Mouse (Mus musculus) midbrain, embryonic 11.5 days (tissue): Measurements from ENCODE around the gene Grik3. TPM values are rescaled to one million over a fixed set of nuclear protein-coding genes. Genes with fewer than 3 reads are reported as not detected.
A peak's percentile ranks its signal among the peaks of the same experiment; 100 is the strongest.

ENCODE experiments used
- ATAC-seq: fragments of 200-750 bp; cut with Nextera tagmentation; 2 replicates; pipeline ENCODE4 v1.8.0; 2017; ENCODE audit warnings: moderate TSS enrichment, moderate library complexity; ENCODE audit not compliant: low FRiP score
- DNase-seq: peaks from one replicate; pipeline ENCODE4 v3.0.0; 2015; ENCODE audit warnings: low spot score; ENCODE audit errors: missing footprints
- H3K27ac ChIP-seq: fragments of 300-500 bp; sonication (generic); 2 replicates; pipeline ENCODE4 v1.5.1; 2014; ENCODE audit warnings: low read depth, low read length
- H3K27me3 ChIP-seq: fragments of 300-500 bp; sonication (generic); 2 replicates; pipeline ENCODE4 v1.6.1; 2014; ENCODE audit warnings: mild to moderate bottlenecking, low read length, moderate library complexity, mixed read lengths; ENCODE audit not compliant: control insufficient read depth, insufficient read depth
- H3K36me3 ChIP-seq: fragments of 300-500 bp; sonication (generic); 2 replicates; pipeline ENCODE4 v1.6.1; 2014; ENCODE audit warnings: mild to moderate bottlenecking, low read length, moderate library complexity, mixed read lengths; ENCODE audit not compliant: control insufficient read depth, insufficient read depth
- H3K4me1 ChIP-seq: fragments of 300-500 bp; sonication (generic); 2 replicates; pipeline ENCODE4 v1.6.1; 2014; ENCODE audit warnings: low read length; ENCODE audit not compliant: control insufficient read depth, insufficient read depth
- H3K4me2 ChIP-seq: fragments of 300-500 bp; sonication (generic); 2 replicates; pipeline ENCODE4 v1.6.1; 2014; ENCODE audit warnings: mild to moderate bottlenecking, moderate library complexity
- H3K4me3 ChIP-seq: fragments of 300-500 bp; sonication (generic); 2 replicates; pipeline ENCODE4 v1.5.1; 2014; ENCODE audit warnings: low read depth, low read length
- H3K9ac ChIP-seq: fragments of 300-500 bp; sonication (generic); 2 replicates; pipeline ENCODE4 v1.6.1; 2014; ENCODE audit warnings: low read length
- H3K9me3 ChIP-seq: fragments of 300-500 bp; sonication (generic); 2 replicates; pipeline ENCODE4 v1.6.1; 2016; ENCODE audit warnings: low read length; ENCODE audit not compliant: control insufficient read depth
- WGBS: fragments of 180-500 bp; shearing (Covaris S2); extraction: QIAGEN DNeasy Blood & Tissue Kit; methylation state at CpG from one replicate; pipeline ENCODE4 v1.1.7; 2014; 5-methylcytosine and 5-hydroxymethylcytosine counted together
- polyA plus RNA-seq: library from polyadenylated mRNA; unstranded; fragments of >200 nt; fragmentation: Nextera tagmentation; extraction: Ambion mirVana; gene quantifications from 2 replicates; pipeline ENCODE4 v1.2.1, GENCODE M21; 2014

Gene Grik3
- 0.60 and 0.62 TPM in 2 replicates for polyA plus RNA-seq

- Histone ChIP-seq H3K4me3 (peak within 1 kb of the TSS; percentile 45), H3K4me1 (peaks cover 47% of the 10 kb centered on the region), H3K36me3 (no peaks in the 10 kb centered on the region), H3K4me2 (peak within 1 kb of the TSS; percentile 81), H3K27me3 (peaks cover 96% of the 10 kb centered on the region), H3K9ac (peak within 1 kb of the TSS; percentile 57), H3K27ac (no peak within 1 kb of the TSS), H3K9me3 (no peaks in the 10 kb centered on the region)
- under 1% methylated on average over 76 of the region's 77 CpGs for WGBS
- ATAC-seq, result peak; percentile 10; the same call in 1 of the 2 replicates
- DNase-seq, result peak; percentile 96
Observed at GRCm38 (mm10) chr4:125490661-125491504, at the start of gene Grik3. Grik3 (plus strand) TSS chr4:125490700.

- no peak overlapping the region for H3K4me2 ChIP-seq
- no peaks in the 10 kb centered on the region for H3K27me3 ChIP-seq
- H3K36me3 ChIP-seq, result no peaks in the 10 kb centered on the region
- H3K4me1 ChIP-seq, result peaks cover 13% of the 10 kb centered on the region
- no peak overlapping the region for H3K9ac ChIP-seq
- 87% methylated on average over 4 of the region's 4 CpGs for WGBS
- no peak overlapping the region for H3K27ac ChIP-seq
- no peaks in the 10 kb centered on the region for H3K9me3 ChIP-seq
- H3K4me3 ChIP-seq, result no peak overlapping the region
- DNase-seq (no peak), ATAC-seq (no peak)
Observed at GRCm38 (mm10) chr4:125441821-125442220, 48.7 kb upstream of the Grik3 start.

GRCm38 (mm10) chr4:125444366-125444765 is 46.1 kb upstream of the Grik3 start:
- Histone ChIP-seq H3K36me3 (no peaks in the 10 kb centered on the region), H3K27ac (no peak overlapping the region), H3K4me2 (no peak overlapping the region), H3K27me3 (no peaks in the 10 kb centered on the region), H3K9ac (no peak overlapping the region), H3K9me3 (no peaks in the 10 kb centered on the region), H3K4me1 (peaks cover 10% of the 10 kb centered on the region), H3K4me3 (no peak overlapping the region)
- WGBS, result 87% methylated on average over 7 of the region's 7 CpGs
- DNase-seq, result peak; percentile 62
- no peak for ATAC-seq

- Histone ChIP-seq H3K9ac (no peak overlapping the region), H3K4me1 (peaks cover 8% of the 10 kb centered on the region), H3K4me3 (no peak overlapping the region), H3K4me2 (no peak overlapping the region), H3K9me3 (no peaks in the 10 kb centered on the region), H3K27ac (peak overlapping the region; percentile 4), H3K27me3 (no peaks in the 10 kb centered on the region; the same call in 1 of the 2 replicates), H3K36me3 (no peaks in the 10 kb centered on the region)
- WGBS, result 44% methylated on average over 7 of the region's 7 CpGs
- DNase-seq, result peak; percentile 85
- ATAC-seq, result peak; percentile 67; the same call in 1 of the 2 replicates
Observed at GRCm38 (mm10) chr4:125450602-125451321, 39.7 kb upstream of the Grik3 start.

- Histone ChIP-seq H3K4me2 (no peak overlapping the region), H3K36me3 (no peaks in the 10 kb centered on the region), H3K27ac (no peak overlapping the region), H3K27me3 (no peaks in the 10 kb centered on the region; the same call in 1 of the 2 replicates), H3K9me3 (no peaks in the 10 kb centered on the region), H3K4me3 (no peak overlapping the region), H3K9ac (no peak overlapping the region), H3K4me1 (peaks cover 8% of the 10 kb centered on the region)
- ATAC-seq (no peak), DNase-seq (peak; percentile 74)
- 40% methylated on average over 6 of the region's 6 CpGs for WGBS
Observed at GRCm38 (mm10) chr4:125451821-125452220, 38.7 kb upstream of the Grik3 start.

GRCm38 (mm10) chr4:125456506-125456905 is 34.0 kb upstream of the Grik3 start:
- peaks cover 11% of the 10 kb centered on the region for H3K4me1 ChIP-seq
- H3K4me3 ChIP-seq, result no peak overlapping the region
- H3K9ac ChIP-seq, result no peak overlapping the region; the same call in 1 of the 2 replicates
- ATAC-seq (no peak), DNase-seq (no peak)
- 70% methylated on average over 5 of the region's 5 CpGs for WGBS
- no peaks in the 10 kb centered on the region for H3K36me3 ChIP-seq
- no peaks in the 10 kb centered on the region for H3K9me3 ChIP-seq
- H3K27me3 ChIP-seq, result no peaks in the 10 kb centered on the region; the same call in 1 of the 2 replicates
- H3K27ac ChIP-seq, result no peak overlapping the region
- H3K4me2 ChIP-seq, result no peak overlapping the region

- 24% methylated on average over 11 of the region's 11 CpGs for WGBS
- ATAC-seq (no peak), DNase-seq (peak; percentile 72)
- no peak overlapping the region for H3K4me3 ChIP-seq
- no peak overlapping the region for H3K9ac ChIP-seq
- no peak overlapping the region for H3K27ac ChIP-seq
- peaks cover 11% of the 10 kb centered on the region for H3K4me1 ChIP-seq
- H3K27me3 ChIP-seq, result no peaks in the 10 kb centered on the region; the same call in 1 of the 2 replicates
- no peaks in the 10 kb centered on the region for H3K36me3 ChIP-seq
- H3K4me2 ChIP-seq, result no peak overlapping the region
- H3K9me3 ChIP-seq, result no peaks in the 10 kb centered on the region
Observed at GRCm38 (mm10) chr4:125457152-125458093, 33.1 kb upstream of the Grik3 start.

GRCm38 (mm10) chr4:125459791-125460190 is 30.7 kb upstream of the Grik3 start:
- H3K4me3 ChIP-seq, result no peak overlapping the region
- no peak overlapping the region for H3K27ac ChIP-seq
- H3K9me3 ChIP-seq, result no peaks in the 10 kb centered on the region
- H3K4me1 ChIP-seq, result peaks cover 11% of the 10 kb centered on the region
- DNase-seq, result no peak
- no peaks in the 10 kb centered on the region for H3K36me3 ChIP-seq
- H3K9ac ChIP-seq, result no peak overlapping the region
- no peak for ATAC-seq
- WGBS, result 86% methylated on average over 9 of the region's 9 CpGs
- no peaks in the 10 kb centered on the region; the same call in 1 of the 2 replicates for H3K27me3 ChIP-seq
- H3K4me2 ChIP-seq, result no peak overlapping the region
